Mouse (Mus musculus) intestine, embryonic 14.5 days (tissue): Measurements from ENCODE around the gene Tifab. TPM values are rescaled to one million over a fixed set of nuclear protein-coding genes. Genes with fewer than 3 reads are reported as not detected.
A peak's percentile ranks its signal among the peaks of the same experiment; 100 is the strongest.

Source experiments
- ATAC-seq: fragments of 200-750 bp; cut with Nextera tagmentation; replicated peaks from 2 replicates; pipeline ENCODE4 v1.8.0; 2017; ENCODE audit warnings: low read depth, moderate number of reproducible peaks, moderate TSS enrichment, moderate library complexity; ENCODE audit not compliant: low FRiP score, low TSS enrichment
- DNase-seq: peaks from one replicate; pipeline ENCODE4 v3.0.0-alpha.2; 2018; ENCODE audit warnings: low spot score
- H3K27ac ChIP-seq: fragments of 300-500 bp; sonication (generic); 2 replicates; pipeline ENCODE4 v1.5.1; 2014; ENCODE audit warnings: low read depth, mild to moderate bottlenecking, control low read depth
- H3K27me3 ChIP-seq: fragments of 300-500 bp; sonication (generic); replicated peaks from 2 replicates; pipeline ENCODE4 v1.6.1; 2014; ENCODE audit warnings: low read length, control low read depth; ENCODE audit not compliant: control insufficient read depth, insufficient read depth
- H3K36me3 ChIP-seq: fragments of 300-500 bp; sonication (generic); 2 replicates; pipeline ENCODE4 v1.6.1; 2014; ENCODE audit warnings: low read length, control low read depth; ENCODE audit not compliant: control insufficient read depth, insufficient read depth
- H3K4me1 ChIP-seq: fragments of 300-500 bp; sonication (generic); replicated peaks from 2 replicates; pipeline ENCODE4 v1.6.1; 2014; ENCODE audit warnings: low read length, control low read depth, mixed read lengths; ENCODE audit not compliant: control insufficient read depth, insufficient read depth
- H3K4me2 ChIP-seq: fragments of 300-500 bp; sonication (generic); 2 replicates; pipeline ENCODE4 v1.6.1; 2014; ENCODE audit warnings: low read length
- H3K4me3 ChIP-seq: fragments of 300-500 bp; sonication (generic); 2 replicates; pipeline ENCODE4 v1.5.1; 2014; ENCODE audit warnings: low read depth, low read length, control low read depth, mixed read lengths
- H3K9ac ChIP-seq: fragments of 300-500 bp; sonication (generic); 2 replicates; pipeline ENCODE4 v1.6.1; 2014; ENCODE audit warnings: mild to moderate bottlenecking, low read length
- H3K9me3 ChIP-seq: fragments of 300-500 bp; sonication (generic); 2 replicates; pipeline ENCODE4 v1.6.1; 2016; ENCODE audit warnings: low read length, control low read depth; ENCODE audit not compliant: control insufficient read depth
- WGBS: fragments of 180-500 bp; shearing (Covaris S2); extraction: QIAGEN DNeasy Blood & Tissue Kit; methylation state at CpG from one replicate; pipeline ENCODE4 v1.1.7; 2014; 5-methylcytosine and 5-hydroxymethylcytosine counted together
- polyA plus RNA-seq: library from polyadenylated mRNA; unstranded; fragments of >200 nt; fragmentation: Nextera tagmentation; extraction: Ambion mirVana; gene quantifications from 2 replicates; pipeline ENCODE4 v1.2.1, GENCODE M21; 2014

The Tifab gene
- polyA plus RNA-seq, 1 experiment from 2014 or later, result 1.6 TPM

- no peak for DNase-seq
- Histone ChIP-seq H3K36me3 (no peaks in the 10 kb centered on the region), H3K4me1 (peaks cover 22% of the 10 kb centered on the region), H3K27ac (peak within 1 kb of the TSS; percentile 81), H3K4me3 (peak within 1 kb of the TSS; percentile 94), H3K27me3 (no peaks in the 10 kb centered on the region), H3K4me2 (peak within 1 kb of the TSS; percentile 82), H3K9ac (peak within 1 kb of the TSS; percentile 99), H3K9me3 (no peaks in the 10 kb centered on the region)
- WGBS, result 75% methylated on average over 2 of the region's 2 CpGs
- no peak for ATAC-seq
Observed at GRCm38 (mm10) chr13:56136200-56136599, 42.5 kb downstream of the Tifab start, which contains the start of gene H2afy. Gene H2afy, minus strand, starts transcription at chr13:56136361.

GRCm38 (mm10) chr13:56135231-56136052, 43.2 kb downstream of the Tifab start:
- Histone ChIP-seq H3K4me2 (peak overlapping the region; percentile 82), H3K27ac (peak overlapping the region; percentile 81), H3K4me3 (peak overlapping the region; percentile 94), H3K4me1 (peaks cover 22% of the 10 kb centered on the region), H3K36me3 (peaks cover 4% of the 10 kb centered on the region; the same call in 1 of the 2 replicates), H3K27me3 (no peaks in the 10 kb centered on the region), H3K9ac (peak overlapping the region; percentile 99), H3K9me3 (no peaks in the 10 kb centered on the region)
- peak; percentile 92 for DNase-seq
- 1% methylated on average over 72 of the region's 89 CpGs for WGBS
- ATAC-seq, result peak; percentile 80

GRCm38 (mm10) chr13:56134631-56135181, 44.0 kb downstream of the Tifab start:
- peaks cover 22% of the 10 kb centered on the region for H3K4me1 ChIP-seq
- H3K27ac ChIP-seq, result peak overlapping the region; percentile 81
- H3K9me3 ChIP-seq, result no peaks in the 10 kb centered on the region
- H3K9ac ChIP-seq, result peak overlapping the region; percentile 99
- peak; percentile 82 for DNase-seq
- ATAC-seq, result peak; percentile 44
- peak overlapping the region; percentile 94 for H3K4me3 ChIP-seq
- no peaks in the 10 kb centered on the region for H3K27me3 ChIP-seq
- peak overlapping the region; percentile 82 for H3K4me2 ChIP-seq
- WGBS, result 1% methylated on average over 46 of the region's 50 CpGs
- H3K36me3 ChIP-seq, result peaks cover 11% of the 10 kb centered on the region; the same call in 1 of the 2 replicates

GRCm38 (mm10) chr13:56134031-56134430, 44.7 kb downstream of the Tifab start:
- peak overlapping the region; percentile 94 for H3K4me3 ChIP-seq
- no peaks in the 10 kb centered on the region for H3K9me3 ChIP-seq
- H3K9ac ChIP-seq, result peak overlapping the region; percentile 99
- H3K36me3 ChIP-seq, result peaks cover 11% of the 10 kb centered on the region; the same call in 1 of the 2 replicates
- 57% methylated on average over 5 of the region's 5 CpGs for WGBS
- peak overlapping the region; percentile 82 for H3K4me2 ChIP-seq
- ATAC-seq (no peak), DNase-seq (no peak)
- H3K27ac ChIP-seq, result no peak overlapping the region
- H3K4me1 ChIP-seq, result peaks cover 22% of the 10 kb centered on the region
- H3K27me3 ChIP-seq, result no peaks in the 10 kb centered on the region

GRCm38 (mm10) chr13:56132941-56133340, 45.7 kb downstream of the Tifab start:
- Histone ChIP-seq H3K36me3 (peaks cover 17% of the 10 kb centered on the region), H3K4me2 (peak overlapping the region; percentile 23), H3K9me3 (no peaks in the 10 kb centered on the region), H3K27me3 (no peaks in the 10 kb centered on the region), H3K4me1 (peaks cover 22% of the 10 kb centered on the region), H3K27ac (no peak overlapping the region), H3K4me3 (no peak overlapping the region), H3K9ac (no peak overlapping the region)
- no peak for DNase-seq
- ATAC-seq, result no peak
- 76% methylated on average over 7 of the region's 7 CpGs for WGBS

- no peak overlapping the region for H3K9ac ChIP-seq
- 78% methylated on average over 11 of the region's 11 CpGs for WGBS
- no peaks in the 10 kb centered on the region for H3K9me3 ChIP-seq
- DNase-seq, result no peak
- no peak overlapping the region for H3K27ac ChIP-seq
- peaks cover 22% of the 10 kb centered on the region for H3K36me3 ChIP-seq
- ATAC-seq, result no peak
- H3K4me3 ChIP-seq, result no peak overlapping the region
- no peaks in the 10 kb centered on the region for H3K27me3 ChIP-seq
- peaks cover 22% of the 10 kb centered on the region for H3K4me1 ChIP-seq
- peak overlapping the region; percentile 23; the same call in 1 of the 2 replicates for H3K4me2 ChIP-seq
Observed at GRCm38 (mm10) chr13:56132326-56132936, 46.3 kb downstream of the Tifab start.

- Histone ChIP-seq H3K9ac (no peak overlapping the region), H3K4me2 (no peak overlapping the region), H3K9me3 (no peaks in the 10 kb centered on the region), H3K4me3 (no peak overlapping the region), H3K27me3 (no peaks in the 10 kb centered on the region), H3K27ac (no peak overlapping the region), H3K36me3 (peaks cover 41% of the 10 kb centered on the region), H3K4me1 (peaks cover 18% of the 10 kb centered on the region)
- DNase-seq, result no peak
- no peak for ATAC-seq
- 69% methylated on average over 8 of the region's 8 CpGs for WGBS
Observed at GRCm38 (mm10) chr13:56130544-56130943, 48.1 kb downstream of the Tifab start.

- H3K27ac ChIP-seq, result no peak overlapping the region
- 94% methylated on average over 3 of the region's 3 CpGs for WGBS
- no peaks in the 10 kb centered on the region for H3K27me3 ChIP-seq
- no peak for ATAC-seq
- H3K36me3 ChIP-seq, result peaks cover 51% of the 10 kb centered on the region
- H3K4me1 ChIP-seq, result peaks cover 18% of the 10 kb centered on the region
- no peak overlapping the region for H3K4me2 ChIP-seq
- DNase-seq, result no peak
- H3K4me3 ChIP-seq, result no peak overlapping the region
- no peaks in the 10 kb centered on the region for H3K9me3 ChIP-seq
- H3K9ac ChIP-seq, result no peak overlapping the region
Observed at GRCm38 (mm10) chr13:56129578-56129977, 49.1 kb downstream of the Tifab start.
